Mouse (Mus musculus): Measurements from ENCODE around the gene Vmac. TPM values are rescaled to one million over a fixed set of nuclear protein-coding genes. Genes with fewer than 3 reads are reported as not detected.

Vmac gene
- polyA plus RNA-seq, 1 experiment from 2014 or later = 13.4 TPM

GRCm38 (mm10) chr17:56740788-56741160, 23.0 kb upstream of the Vmac start:
- Histone ChIP-seq H3K36me3 (ENCODE audit: control insufficient read depth, insufficient read depth) (no peaks in the 10 kb centered on the region), H3K9ac (ENCODE audit: low read depth, low read length) (no peak overlapping the region), H3K4me1 (replicated peaks; ENCODE audit: control insufficient read depth, insufficient read depth, low read length) (no peaks in the 10 kb centered on the region), H3K4me3 (ENCODE audit: low read depth, low read length) (no peak overlapping the region), H3K4me2 (replicated peaks; ENCODE audit: low read depth) (no peak overlapping the region), H3K27me3 (replicated peaks; ENCODE audit: control insufficient read depth, insufficient read depth, low read length) (no peaks in the 10 kb centered on the region; the same call in 1 of the 2 replicates), H3K9me3 (ENCODE audit: control insufficient read depth) (no peaks in the 10 kb centered on the region), H3K27ac (ENCODE audit: low read depth, low read length) (no peak overlapping the region)
- ATAC-seq = no peak
- WGBS = 75% methylated on average over 17 of the region's 17 CpGs
- no peak for TF ChIP-seq CTCF (IDR thresholded peaks at IDR 0.05; ENCODE audit: low read depth)

GRCm38 (mm10) chr17:56740118-56740787, 22.4 kb upstream of the Vmac start:
- Histone ChIP-seq H3K9ac (ENCODE audit: low read depth, low read length) (no peak overlapping the region), H3K36me3 (ENCODE audit: control insufficient read depth, insufficient read depth) (no peaks in the 10 kb centered on the region), H3K27me3 (replicated peaks; ENCODE audit: control insufficient read depth, insufficient read depth, low read length) (no peaks in the 10 kb centered on the region; the same call in 1 of the 2 replicates), H3K4me1 (replicated peaks; ENCODE audit: control insufficient read depth, insufficient read depth, low read length) (no peaks in the 10 kb centered on the region), H3K9me3 (ENCODE audit: control insufficient read depth) (no peaks in the 10 kb centered on the region), H3K27ac (ENCODE audit: low read depth, low read length) (no peak overlapping the region), H3K4me2 (replicated peaks; ENCODE audit: low read depth) (no peak overlapping the region), H3K4me3 (ENCODE audit: low read depth, low read length) (no peak overlapping the region)
- ATAC-seq = no peak
- 75% methylated on average over 17 of the region's 17 CpGs for WGBS
- TF ChIP-seq CTCF (IDR thresholded peaks at IDR 0.05; ENCODE audit: low read depth) = no peak

GRCm38 (mm10) chr17:56738221-56738620, 20.4 kb upstream of the Vmac start:
- no peaks in the 10 kb centered on the region for H3K9me3 ChIP-seq (ENCODE audit: control insufficient read depth)
- H3K36me3 ChIP-seq (ENCODE audit: control insufficient read depth, insufficient read depth) = no peaks in the 10 kb centered on the region
- TF ChIP-seq CTCF (IDR thresholded peaks at IDR 0.05; ENCODE audit: low read depth) = no peak
- no peaks in the 10 kb centered on the region; the same call in 1 of the 2 replicates for H3K27me3 ChIP-seq (replicated peaks; ENCODE audit: control insufficient read depth, insufficient read depth, low read length)
- no peak overlapping the region for H3K27ac ChIP-seq (ENCODE audit: low read depth, low read length)
- WGBS = 78% methylated on average over 10 of the region's 10 CpGs
- H3K9ac ChIP-seq (ENCODE audit: low read depth, low read length) = no peak overlapping the region
- no peak overlapping the region for H3K4me2 ChIP-seq (replicated peaks; ENCODE audit: low read depth)
- no peak for ATAC-seq
- H3K4me3 ChIP-seq (ENCODE audit: low read depth, low read length) = no peak overlapping the region
- H3K4me1 ChIP-seq (replicated peaks; ENCODE audit: control insufficient read depth, insufficient read depth, low read length) = no peaks in the 10 kb centered on the region

- no peak for ATAC-seq
- no peak overlapping the region for H3K27ac ChIP-seq (ENCODE audit: low read depth, low read length)
- 46% methylated on average over 8 of the region's 8 CpGs for WGBS
Observed at GRCm38 (mm10) chr17:56736534-56736933, 18.7 kb upstream of the Vmac start.

GRCm38 (mm10) chr17:56729656-56730055, 11.8 kb upstream of the Vmac start:
- no peak overlapping the region for H3K4me3 ChIP-seq (ENCODE audit: low read depth, low read length)
- no peak for ATAC-seq
- WGBS = 86% methylated on average over 2 of the region's 2 CpGs

More at GRCm38 (mm10) chr17:56736534-56736933, 18.7 kb upstream of the Vmac start:
- no peaks in the 10 kb centered on the region for H3K9me3 ChIP-seq (ENCODE audit: control insufficient read depth)
- H3K4me3 ChIP-seq (ENCODE audit: low read depth, low read length) = no peak overlapping the region
- H3K9ac ChIP-seq (ENCODE audit: low read depth, low read length) = no peak overlapping the region
- no peaks in the 10 kb centered on the region; the same call in 1 of the 2 replicates for H3K27me3 ChIP-seq (replicated peaks; ENCODE audit: control insufficient read depth, insufficient read depth, low read length)
- no peaks in the 10 kb centered on the region for H3K4me1 ChIP-seq (replicated peaks; ENCODE audit: control insufficient read depth, insufficient read depth, low read length)
- peak; percentile 50 for TF ChIP-seq CTCF (IDR thresholded peaks at IDR 0.05; ENCODE audit: low read depth)
- H3K4me2 ChIP-seq (replicated peaks; ENCODE audit: low read depth) = no peak overlapping the region
- no peaks in the 10 kb centered on the region for H3K36me3 ChIP-seq (ENCODE audit: control insufficient read depth, insufficient read depth)

GRCm38 (mm10) chr17:56729151-56729550, 11.3 kb upstream of the Vmac start:
- no peak for ATAC-seq
- Histone ChIP-seq H3K9me3 (ENCODE audit: control insufficient read depth) (no peaks in the 10 kb centered on the region), H3K4me3 (ENCODE audit: low read depth, low read length) (no peak overlapping the region), H3K4me2 (replicated peaks; ENCODE audit: low read depth) (no peak overlapping the region), H3K4me1 (replicated peaks; ENCODE audit: control insufficient read depth, insufficient read depth, low read length) (peaks cover 9% of the 10 kb centered on the region), H3K36me3 (ENCODE audit: control insufficient read depth, insufficient read depth) (0 out of 2 replicates have a peak, but pooled peaks cover under 1% of the 10 kb centered on the region), H3K27me3 (replicated peaks; ENCODE audit: control insufficient read depth, insufficient read depth, low read length) (no peaks in the 10 kb centered on the region), H3K9ac (ENCODE audit: low read depth, low read length) (no peak overlapping the region), H3K27ac (ENCODE audit: low read depth, low read length) (no peak overlapping the region)
- TF ChIP-seq CTCF (IDR thresholded peaks at IDR 0.05; ENCODE audit: low read depth) = no peak
- WGBS = 48% methylated on average over 6 of the region's 6 CpGs

More at GRCm38 (mm10) chr17:56729656-56730055, 11.8 kb upstream of the Vmac start:
- H3K27ac ChIP-seq (ENCODE audit: low read depth, low read length) = no peak overlapping the region
- no peaks in the 10 kb centered on the region for H3K9me3 ChIP-seq (ENCODE audit: control insufficient read depth)
- TF ChIP-seq CTCF (IDR thresholded peaks at IDR 0.05; ENCODE audit: low read depth) = no peak
- no peak overlapping the region for H3K9ac ChIP-seq (ENCODE audit: low read depth, low read length)
- peaks cover 9% of the 10 kb centered on the region for H3K4me1 ChIP-seq (replicated peaks; ENCODE audit: control insufficient read depth, insufficient read depth, low read length)
- H3K27me3 ChIP-seq (replicated peaks; ENCODE audit: control insufficient read depth, insufficient read depth, low read length) = no peaks in the 10 kb centered on the region
- no peaks in the 10 kb centered on the region for H3K36me3 ChIP-seq (ENCODE audit: control insufficient read depth, insufficient read depth)
- H3K4me2 ChIP-seq (replicated peaks; ENCODE audit: low read depth) = no peak overlapping the region
